14 mouse cellular contexts compared by ENCODE assay signal in genomic region chr1:133279632-133280093, GRCm38 (mm10). TPM values are rescaled to one million over a fixed set of nuclear protein-coding genes. Genes with fewer than 3 reads are reported as not detected.
DNase-seq lines count a peak whose midpoint lies in the region; ATAC-seq and TF ChIP-seq lines count a peak whose summit lies in the region.
"Had no signal": no experiment of that assay in that cellular context is flagged by ENCODE, and none has a peak within 500 bp of the region (broad histone marks: within the 10 kb centered on the region; RNA-seq: fewer than 3 reads in every experiment).

No protein-coding gene starts in this region.

- no peaks in the 10 kb centered on the region for H3K27me3 ChIP-seq in liver, adult 2 months (ENCODE audit: control insufficient read depth, insufficient read depth, low read length)
- no peaks in the 10 kb centered on the region for H3K27me3 ChIP-seq in liver, embryonic 11.5 days (replicated peaks; ENCODE audit: control insufficient read depth, insufficient read depth, low read length)
- H3K27me3 ChIP-seq in midbrain, postnatal 0 days (ENCODE audit: insufficient read depth, low read length) = no peaks in the 10 kb centered on the region

- peaks cover 5% of the 10 kb centered on the region; the same call in 1 of the 2 replicates for H3K4me1 ChIP-seq in liver, adult 2 months (ENCODE audit: control insufficient read depth, insufficient read depth, low read length)
- H3K4me1 ChIP-seq in liver, embryonic 11.5 days (replicated peaks; ENCODE audit: control insufficient read depth, insufficient read depth, low read length) = no peaks in the 10 kb centered on the region
- no peaks in the 10 kb centered on the region for H3K4me1 ChIP-seq in midbrain, postnatal 0 days (ENCODE audit: insufficient read depth, low read length)

- no peaks in the 10 kb centered on the region for H3K9me3 ChIP-seq in liver, embryonic 11.5 days (ENCODE audit: control insufficient read depth, low read length)
- H3K9me3 ChIP-seq in midbrain, postnatal 0 days (ENCODE audit: low read length) = no peaks in the 10 kb centered on the region

- DNase-seq in cerebellum, postnatal 25 days = peak; percentile 26 to 35
- no peak for DNase-seq in cerebellum, adult 9-10 months
- DNase-seq in liver, adult 2 months (ENCODE audit: extremely low read depth, low read depth, low spot score) = peak; percentile 45
- no peak for DNase-seq in liver, embryonic 11.5 days (ENCODE audit: low spot score)
- DNase-seq in layer of hippocampus, adult 9-11 months = peak; percentile 49
- peak; percentile 27 for DNase-seq in midbrain, postnatal 0 days (ENCODE audit: low spot score)
- DNase-seq in spleen, postnatal 36 days (ENCODE audit: low spot score in 2 of 2) = no peak
- no peak for DNase-seq in heart, postnatal 10 days
- DNase-seq: heart, adult 18-20 months; kidney, postnatal 10 days; lung, postnatal 14 days had no signal

- peaks cover 5% of the 10 kb centered on the region; the same call in 1 of the 2 replicates for H3K36me3 ChIP-seq in liver, adult 2 months (ENCODE audit: control insufficient read depth, insufficient read depth, low read length)
- no peaks in the 10 kb centered on the region for H3K36me3 ChIP-seq in liver, embryonic 11.5 days (ENCODE audit: control insufficient read depth, insufficient read depth, low read length)
- peaks cover 47% of the 10 kb centered on the region for H3K36me3 ChIP-seq in midbrain, postnatal 0 days (ENCODE audit: insufficient read depth, low read length)

- no peak overlapping the region for H3K9ac ChIP-seq in liver, adult 2 months (ENCODE audit: low read depth, low read length)
- no peak overlapping the region for H3K9ac ChIP-seq in liver, embryonic 11.5 days (ENCODE audit: low read depth, low read length)
- H3K9ac ChIP-seq in midbrain, postnatal 0 days (replicated peaks; ENCODE audit: low read length, poor library complexity, severe bottlenecking) = 0 out of 2 replicates have a peak overlapping the region, but pooled peaks have one; percentile 29

- no peaks in the 10 kb centered on the region for H3K79me2 ChIP-seq in liver, adult 2 months (ENCODE audit: control insufficient read depth, insufficient read depth, low read length)

- intact Hi-C loops in heart, postnatal 10 days (cut with DNase I) = no loop called here

- TF ChIP-seq POLR2A in liver, adult 2 months (IDR thresholded peaks at IDR 0.05; ENCODE audit: extremely low read depth, insufficient read depth, low read length) = no peak

- ATAC-seq in liver, embryonic 11.5 days (replicated peaks; ENCODE audit: low FRiP score) = no peak
- 0 out of 2 replicates have a peak, but pooled peaks have one; percentile 35 for ATAC-seq in midbrain, postnatal 0 days (ENCODE audit: low FRiP score)

- no peak overlapping the region for H3K4me3 ChIP-seq in liver, adult 2 months (ENCODE audit: insufficient read depth, low read depth, low read length)
- H3K4me3 ChIP-seq in liver, embryonic 11.5 days (ENCODE audit: low read depth, low read length) = no peak overlapping the region
- H3K4me3 ChIP-seq in midbrain, postnatal 0 days (ENCODE audit: low read depth, low read length) = no peak overlapping the region

- H3K27ac ChIP-seq in liver, adult 2 months (replicated peaks; ENCODE audit: insufficient read depth, low read depth, low read length) = no peak overlapping the region
- H3K27ac ChIP-seq in liver, embryonic 11.5 days (ENCODE audit: low read depth, low read length) = no peak overlapping the region
- no peak overlapping the region for H3K27ac ChIP-seq in midbrain, postnatal 0 days (ENCODE audit: low read depth, low read length)

- no peak for TF ChIP-seq CTCF in liver, adult 2 months (IDR thresholded peaks at IDR 0.05; ENCODE audit: low read depth, low read length)
- TF ChIP-seq CTCF in midbrain, postnatal 0 days (IDR thresholded peaks at IDR 0.05) = peak; percentile 21

- WGBS in liver, adult 2 months = 70% methylated on average over 11 of the region's 11 CpGs
- WGBS in liver, embryonic 11.5 days = 80% methylated on average over 11 of the region's 11 CpGs
- WGBS in midbrain, postnatal 0 days = 60% methylated on average over 11 of the region's 11 CpGs

- no peak overlapping the region for H3K4me2 ChIP-seq in liver, embryonic 11.5 days
- H3K4me2 ChIP-seq in midbrain, postnatal 0 days (ENCODE audit: low read depth, low read length, poor library complexity, severe bottlenecking) = no peak overlapping the region

RNA-seq across cellular contexts. Expression of gene Golt1a, which starts 29.9 kb away (rescaled TPM):
- 11.4 and 13.0 TPM in 2 replicates for total RNA-seq in liver, adult 2 months (2014; rRNA removed)
- polyA plus RNA-seq in liver, adult 2 months (2012; rRNA removed) = 16.1 and 21.2 TPM in 2 replicates
- 2.0 and 2.5 TPM in 2 replicates for polyA plus RNA-seq in liver, embryonic 11.5 days (2014; fragmentation: Nextera tagmentation; extraction: Ambion mirVana)
- not detected in 2 replicates for total RNA-seq in midbrain, postnatal 0 days (2014; rRNA removed)
- not detected in 2 replicates for polyA plus RNA-seq in midbrain, postnatal 0 days (2015; fragmentation: Nextera tagmentation; extraction: Ambion mirVana)
- not detected for total RNA-seq in heart, postnatal 10 days (2021)
- total RNA-seq: heart, adult 18-20 months; MEL had no signal
- polyA plus RNA-seq: limb, embryonic 14.5 days; testis, adult 2 months had no signal

RNA-seq across cellular contexts. Expression of gene Kiss1, which starts 42.0 kb away (rescaled TPM):
- total RNA-seq in liver, adult 2 months (2014; rRNA removed) = not detected in 2 replicates
- polyA plus RNA-seq in liver, adult 2 months (2012; rRNA removed) = not detected in 2 replicates
- not detected in 2 replicates for polyA plus RNA-seq in liver, embryonic 11.5 days (2014; fragmentation: Nextera tagmentation; extraction: Ambion mirVana)
- total RNA-seq in midbrain, postnatal 0 days (2014; rRNA removed) = not detected in 2 replicates
- polyA plus RNA-seq in midbrain, postnatal 0 days (2015; fragmentation: Nextera tagmentation; extraction: Ambion mirVana) = 0.47 and 2.6 TPM in 2 replicates
- not detected for total RNA-seq in heart, postnatal 10 days (2021)
- total RNA-seq: heart, adult 18-20 months; MEL had no signal
- polyA plus RNA-seq: limb, embryonic 14.5 days had no signal

Comparison
In these comparisons a context has a peak if more than half of its experiments do, and no peak if none do; other contexts are left out.
1. DNase-seq: peak in cerebellum, postnatal 25 days (2 of 2), liver, adult 2 months (single experiment), layer of hippocampus, adult 9-11 months (single experiment) and midbrain, postnatal 0 days (single experiment); none in cerebellum, adult 9-10 months (single experiment), liver, embryonic 11.5 days (single experiment), spleen, postnatal 36 days (0 of 2) and heart, postnatal 10 days (0 of 2).
2. RNA of gene Golt1a, which starts 29.9 kb away (total RNA-seq): 11.4 to 13.0 TPM in liver, adult 2 months; not detected in midbrain, postnatal 0 days and not detected in heart, postnatal 10 days; every median in the first group is over 10 times any median in the second.